Mouse (Mus musculus): ENCODE results near the gene Jak1.

DNA sequence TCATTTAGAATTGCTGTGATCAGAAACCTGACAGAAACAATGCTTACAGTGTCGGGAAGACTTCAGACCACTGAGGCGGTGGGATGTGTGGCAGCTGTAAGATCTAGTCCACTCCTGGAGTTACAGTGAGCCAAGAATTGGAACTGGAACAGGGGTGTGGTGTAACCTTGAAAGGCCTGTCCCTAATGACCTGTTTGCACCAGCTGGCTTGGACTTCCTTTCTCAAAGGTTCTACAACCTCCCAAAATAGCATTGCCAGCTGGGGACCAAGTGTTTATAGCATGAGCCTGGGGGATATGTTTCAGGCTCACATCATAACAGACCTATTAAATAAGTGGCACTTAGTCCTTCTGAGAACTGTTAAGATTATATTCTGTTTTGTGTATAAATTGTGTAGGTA lies 15.0 kb upstream of the Jak1 start:
- no peak for TF ChIP-seq CTCF (IDR thresholded peaks at IDR 0.05; ENCODE audit: borderline replicate concordance, extremely low read depth, insufficient read depth, insufficient read length)
- no peak for TF ChIP-seq POLR2A (IDR thresholded peaks at IDR 0.05; ENCODE audit: borderline replicate concordance, extremely low read depth, insufficient read depth, insufficient read length, poor library complexity, severe bottlenecking)

Measured in brain, embryonic 14.5 days (tissue).